Mouse (Mus musculus): ENCODE results near the gene Polr1d.

GRCm38 (mm10) chr5:147131912-147132311 is 55.1 kb downstream of the Polr1d start:
- TF ChIP-seq POLR2A (IDR thresholded peaks at IDR 0.05; ENCODE audit: insufficient read depth, low read depth, low read length): no peak
- TF ChIP-seq EP300 (IDR thresholded peaks at IDR 0.05; ENCODE audit: insufficient read depth, low read depth, low read length): no peak
